Mouse (Mus musculus) kidney, postnatal 0 days (tissue): Measurements from ENCODE around the gene Heatr4. TPM values are rescaled to one million over a fixed set of nuclear protein-coding genes. Genes with fewer than 3 reads are reported as not detected.
A peak's percentile ranks its signal among the peaks of the same experiment; 100 is the strongest.

Source experiments
- ATAC-seq: fragments of 200-750 bp; cut with Nextera tagmentation; replicated peaks from 2 replicates; pipeline ENCODE4 v1.8.0; 2017; ENCODE audit warnings: low read depth, moderate number of reproducible peaks, moderate TSS enrichment, moderate library complexity; ENCODE audit not compliant: low FRiP score
- DNase-seq: peaks from one replicate; pipeline ENCODE4 v3.0.0-alpha.2; 2016; ENCODE audit warnings: low spot score
- H3K27ac ChIP-seq: fragments of 300-500 bp; sonication (generic); 2 replicates; pipeline ENCODE4 v1.5.1; 2014; ENCODE audit warnings: mild to moderate bottlenecking
- H3K27me3 ChIP-seq: fragments of 300-500 bp; sonication (generic); 2 replicates; pipeline ENCODE4 v1.6.1; 2014; ENCODE audit warnings: low read length, mixed read lengths; ENCODE audit not compliant: insufficient read depth
- H3K36me3 ChIP-seq: fragments of 300-500 bp; sonication (generic); 2 replicates; pipeline ENCODE4 v1.6.1; 2014; ENCODE audit warnings: low read length, mixed read lengths; ENCODE audit not compliant: insufficient read depth
- H3K4me1 ChIP-seq: fragments of 300-500 bp; sonication (generic); replicated peaks from 2 replicates; pipeline ENCODE4 v1.6.1; 2014; ENCODE audit warnings: antibody characterized with exemption, low read length, mixed read lengths; ENCODE audit not compliant: insufficient read depth
- H3K4me2 ChIP-seq: fragments of 300-500 bp; sonication (generic); 2 replicates; pipeline ENCODE4 v1.6.1; 2014; ENCODE audit warnings: mild to moderate bottlenecking, low read length, moderate library complexity, mixed read lengths
- H3K4me3 ChIP-seq: fragments of 300-500 bp; sonication (generic); replicated peaks from 2 replicates; pipeline ENCODE4 v1.5.1; 2014; ENCODE audit warnings: low read depth, low read length
- H3K9ac ChIP-seq: fragments of 300-500 bp; sonication (generic); 2 replicates; pipeline ENCODE4 v1.6.1; 2014; ENCODE audit warnings: low read depth, low read length
- H3K9me3 ChIP-seq: fragments of 300-500 bp; sonication (generic); replicated peaks from 2 replicates; pipeline ENCODE4 v1.6.1; 2016; ENCODE audit warnings: low read length, inconsistent platforms, mixed read lengths
- CTCF ChIP-seq: IDR thresholded peaks from 2 replicates; pipeline ENCODE4 v1.5.1; 2016; ENCODE audit warnings: antibody characterized with exemption, low read depth, mild to moderate bottlenecking, moderate library complexity
- WGBS: fragments of 180-500 bp; shearing (Covaris S2); extraction: QIAGEN DNeasy Blood & Tissue Kit; methylation state at CpG from one replicate; pipeline ENCODE4 v1.1.7; 2014; 5-methylcytosine and 5-hydroxymethylcytosine counted together
- polyA plus RNA-seq: library from polyadenylated mRNA; unstranded; fragments of >200 nt; fragmentation: Nextera tagmentation; extraction: Ambion mirVana; gene quantifications from 2 replicates; pipeline ENCODE4 v1.2.1, GENCODE M21; 2015

Heatr4 gene
- polyA plus RNA-seq, 1 experiment from 2014 or later, result not detected

DNA sequence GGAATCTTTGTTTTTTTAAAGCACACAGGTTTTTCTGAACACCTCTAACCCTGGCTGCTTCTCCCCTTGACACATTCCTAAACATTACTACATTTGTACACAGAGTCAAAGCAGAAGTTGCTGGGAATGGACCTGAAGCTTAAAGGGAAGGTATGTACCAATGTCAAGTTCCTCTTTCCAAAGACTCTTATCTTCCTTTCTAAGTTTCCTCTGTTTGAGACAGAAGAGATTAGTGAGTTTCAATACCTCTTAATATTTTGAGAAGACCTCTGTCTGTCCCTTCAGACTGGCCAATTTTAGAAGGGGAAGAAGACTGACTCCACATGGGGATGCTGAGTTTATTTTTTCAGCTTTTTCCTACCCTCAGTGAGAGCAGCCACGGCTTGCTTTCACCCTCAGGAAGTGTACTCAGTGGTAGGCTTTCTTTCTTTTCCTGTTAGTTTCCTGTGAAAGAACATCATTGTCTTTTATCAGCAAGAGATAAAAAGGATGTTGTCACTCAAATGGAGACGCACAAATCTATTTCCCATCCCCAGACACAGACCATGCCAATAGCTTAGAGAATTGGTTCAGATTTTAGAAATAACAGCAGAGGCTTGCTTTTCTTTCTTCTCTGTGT is 55.4 kb downstream of the Heatr4 start:
- ATAC-seq (no peak), DNase-seq (no peak)
- Histone ChIP-seq H3K9me3 (no peaks in the 10 kb centered on the region), H3K27me3 (no peaks in the 10 kb centered on the region), H3K4me3 (no peak overlapping the region), H3K9ac (no peak overlapping the region), H3K4me1 (no peaks in the 10 kb centered on the region), H3K27ac (no peak overlapping the region), H3K36me3 (no peaks in the 10 kb centered on the region), H3K4me2 (no peak overlapping the region)
- TF ChIP-seq CTCF, result no peak
- WGBS, result 47% methylated on average over 2 of the region's 2 CpGs

DNA sequence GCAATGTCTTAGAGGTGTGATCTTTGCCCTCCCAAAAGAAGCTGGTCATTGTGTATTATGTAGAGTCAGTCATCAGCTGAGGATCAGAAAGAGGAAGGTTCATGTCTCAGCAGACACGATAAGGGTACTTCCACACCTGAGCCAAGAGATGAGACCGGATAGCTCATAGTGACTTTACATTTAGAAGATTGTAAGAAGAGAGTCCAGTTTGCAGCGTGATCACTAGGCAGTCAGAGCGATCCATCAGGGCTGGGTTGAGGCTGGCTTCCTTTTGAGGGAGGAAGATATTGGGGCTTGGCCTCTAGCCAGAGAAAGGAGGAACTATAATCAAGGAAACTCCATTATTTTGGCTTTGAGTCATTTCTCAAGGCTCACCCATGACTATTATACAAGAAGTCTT is 56.9 kb downstream of the Heatr4 start:
- no peak overlapping the region for H3K27ac ChIP-seq
- no peak for TF ChIP-seq CTCF
- H3K9ac ChIP-seq, result no peak overlapping the region
- H3K4me3 ChIP-seq, result no peak overlapping the region
- H3K4me2 ChIP-seq, result no peak overlapping the region
- 78% methylated on average over 4 of the region's 4 CpGs for WGBS
- no peaks in the 10 kb centered on the region for H3K9me3 ChIP-seq
- H3K36me3 ChIP-seq, result no peaks in the 10 kb centered on the region
- DNase-seq (no peak), ATAC-seq (no peak)
- no peaks in the 10 kb centered on the region for H3K27me3 ChIP-seq
- H3K4me1 ChIP-seq, result no peaks in the 10 kb centered on the region

DNA sequence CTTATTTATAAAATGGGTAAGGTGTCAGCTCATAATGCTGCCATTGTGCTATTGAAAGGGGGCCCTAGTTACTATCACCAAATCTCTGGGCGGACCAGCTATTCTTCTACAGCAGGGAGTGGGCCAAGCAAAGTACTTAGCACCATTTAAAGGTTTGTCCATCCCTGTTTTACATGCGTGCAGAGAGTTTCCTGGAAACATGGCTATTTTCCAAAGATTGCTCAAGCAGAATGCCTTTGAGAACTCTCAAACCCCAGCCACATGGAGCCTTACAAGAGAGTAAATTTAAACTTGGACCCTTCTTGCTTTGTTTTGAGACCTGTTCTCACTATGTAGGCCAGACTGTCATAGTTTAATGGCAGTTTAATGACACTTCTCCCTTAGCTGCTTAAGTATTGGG is 58.6 kb downstream of the Heatr4 start:
- WGBS, result 63% methylated on average over 2 of the region's 2 CpGs
- H3K27me3 ChIP-seq, result no peaks in the 10 kb centered on the region
- H3K4me1 ChIP-seq, result no peaks in the 10 kb centered on the region
- no peak for TF ChIP-seq CTCF
- no peaks in the 10 kb centered on the region for H3K36me3 ChIP-seq
- no peak overlapping the region for H3K4me3 ChIP-seq
- peak overlapping the region; percentile 47 for H3K27ac ChIP-seq
- DNase-seq (no peak), ATAC-seq (no peak)
- no peak overlapping the region for H3K9ac ChIP-seq
- H3K4me2 ChIP-seq, result no peak overlapping the region
- H3K9me3 ChIP-seq, result no peaks in the 10 kb centered on the region

DNA sequence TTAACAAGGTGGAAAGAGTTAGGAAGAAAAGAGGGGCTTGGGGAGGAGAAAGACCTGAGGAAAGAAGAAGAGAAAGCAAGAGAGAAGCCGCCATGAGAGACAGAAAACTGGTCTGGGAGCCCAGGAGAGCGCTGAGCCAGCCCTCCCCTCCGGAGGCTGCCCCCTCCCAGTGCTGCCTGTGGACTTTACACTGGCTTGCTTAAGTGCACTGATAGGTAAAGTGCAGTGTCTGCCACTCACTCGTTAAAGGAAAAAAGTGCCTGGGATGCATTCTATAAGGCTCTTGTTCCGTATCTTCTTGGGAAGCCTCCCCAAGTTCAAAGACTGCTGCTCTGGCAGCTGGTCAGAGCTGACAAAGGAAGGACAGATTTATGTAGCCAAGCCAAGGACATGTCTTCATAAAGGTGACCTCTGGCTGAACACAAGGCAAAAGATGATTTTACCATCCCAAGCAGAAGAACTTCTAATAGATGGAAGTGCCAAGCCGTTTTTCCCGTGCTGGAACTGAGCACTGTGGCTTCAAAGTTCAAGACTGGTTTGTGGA is 59.4 kb downstream of the Heatr4 start:
- TF ChIP-seq CTCF, result no peak
- DNase-seq, result no peak
- Histone ChIP-seq H3K9me3 (no peaks in the 10 kb centered on the region), H3K4me1 (no peaks in the 10 kb centered on the region), H3K36me3 (no peaks in the 10 kb centered on the region), H3K27me3 (no peaks in the 10 kb centered on the region), H3K4me2 (no peak overlapping the region), H3K27ac (peak overlapping the region; percentile 70), H3K9ac (no peak overlapping the region), H3K4me3 (no peak overlapping the region)
- 68% methylated on average over 7 of the region's 7 CpGs for WGBS
- no peak for ATAC-seq

DNA sequence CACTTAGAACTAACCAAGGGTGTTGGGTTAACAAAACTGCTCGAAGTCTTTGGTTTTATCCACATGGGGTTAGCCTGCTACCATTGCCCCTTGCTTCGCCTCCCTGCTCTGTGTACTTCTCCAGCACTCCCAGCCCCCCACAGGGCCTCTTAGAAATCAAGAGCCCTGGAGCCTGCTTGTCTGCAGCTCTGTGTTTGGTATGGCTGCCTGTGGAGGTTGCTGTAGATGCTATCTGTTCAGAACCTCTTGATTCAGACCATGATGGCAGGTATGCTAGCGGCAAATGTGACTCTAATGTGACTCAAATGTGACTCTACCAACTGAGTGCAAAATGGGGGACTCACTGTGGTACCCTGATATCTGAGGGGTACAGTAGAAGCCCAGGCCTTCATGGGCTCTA is 60.3 kb downstream of the Heatr4 start:
- DNase-seq (no peak), ATAC-seq (no peak)
- Histone ChIP-seq H3K36me3 (no peaks in the 10 kb centered on the region), H3K9me3 (no peaks in the 10 kb centered on the region), H3K9ac (no peak overlapping the region), H3K4me3 (no peak overlapping the region), H3K27me3 (no peaks in the 10 kb centered on the region), H3K4me1 (no peaks in the 10 kb centered on the region), H3K27ac (peak overlapping the region; percentile 1; the same call in 1 of the 2 replicates), H3K4me2 (no peak overlapping the region)
- no peak for TF ChIP-seq CTCF
- WGBS, result 74% methylated on average over 3 of the region's 3 CpGs

DNA sequence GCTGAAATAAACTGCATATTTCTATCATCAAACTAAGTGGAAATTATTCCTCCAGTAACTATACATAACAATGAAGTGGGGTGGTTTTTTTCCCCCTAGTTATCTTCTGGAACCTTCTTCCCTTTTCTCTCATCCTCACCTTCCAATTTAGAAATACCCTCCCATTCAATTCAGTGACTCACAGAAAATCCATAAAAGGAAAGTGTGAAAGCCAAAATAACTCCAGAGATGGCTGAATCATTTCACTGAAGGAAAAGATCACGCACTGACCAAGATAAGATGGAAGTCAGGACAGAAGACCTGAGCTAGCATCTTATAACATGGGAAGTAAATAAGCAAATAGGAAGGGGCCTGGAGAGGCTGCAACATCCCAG is 61.2 kb downstream of the Heatr4 start:
- Histone ChIP-seq H3K9ac (no peak overlapping the region), H3K4me3 (no peak overlapping the region), H3K27me3 (no peaks in the 10 kb centered on the region), H3K4me2 (no peak overlapping the region), H3K4me1 (no peaks in the 10 kb centered on the region), H3K27ac (peak overlapping the region; percentile 1; the same call in 1 of the 2 replicates), H3K36me3 (no peaks in the 10 kb centered on the region), H3K9me3 (no peaks in the 10 kb centered on the region)
- DNase-seq (no peak), ATAC-seq (no peak)
- TF ChIP-seq CTCF, result no peak
- WGBS, result 89% methylated on average over 1 of the region's 1 CpGs
